Mouse (Mus musculus): Measurements from ENCODE around the gene Bace1. TPM values are rescaled to one million over a fixed set of nuclear protein-coding genes. Genes with fewer than 3 reads are reported as not detected.

Bace1 gene
- polyA plus RNA-seq, 1 experiment from 2014 or later = 49.8 TPM

GRCm38 (mm10) chr9:45828291-45828963, 10.0 kb upstream of the Bace1 start, which contains the start of gene Cep164:
Gene Cep164 (minus strand): TSS chr9:45828691.
- no peaks in the 10 kb centered on the region for H3K36me3 ChIP-seq (ENCODE audit: control insufficient read depth, insufficient read depth, low read length)
- peaks cover 6% of the 10 kb centered on the region for H3K4me1 ChIP-seq (ENCODE audit: control insufficient read depth, insufficient read depth, low read length)
- peak; percentile 96 for ATAC-seq (ENCODE audit: low read depth)
- H3K9ac ChIP-seq (replicated peaks; ENCODE audit: low read depth, low read length) = peak within 1 kb of the TSS; percentile 63
- H3K27ac ChIP-seq (ENCODE audit: low read depth, low read length) = peak within 1 kb of the TSS; percentile 64
- H3K27me3 ChIP-seq (ENCODE audit: control insufficient read depth, insufficient read depth, low read length) = no peaks in the 10 kb centered on the region
- WGBS = under 1% methylated on average over 31 of the region's 31 CpGs
- peak within 1 kb of the TSS; percentile 75 for H3K4me3 ChIP-seq (ENCODE audit: low read depth, low read length)
- no peaks in the 10 kb centered on the region for H3K9me3 ChIP-seq (ENCODE audit: control insufficient read depth, low read length)
- peak within 1 kb of the TSS; percentile 91 for H3K4me2 ChIP-seq (ENCODE audit: low read depth, low read length)

GRCm38 (mm10) chr9:45829107-45829506, 9.3 kb upstream of the Bace1 start:
- peak overlapping the region; percentile 91 for H3K4me2 ChIP-seq (ENCODE audit: low read depth, low read length)
- 24% methylated on average over 10 of the region's 10 CpGs for WGBS
- no peaks in the 10 kb centered on the region for H3K36me3 ChIP-seq (ENCODE audit: control insufficient read depth, insufficient read depth, low read length)
- peaks cover 6% of the 10 kb centered on the region for H3K4me1 ChIP-seq (ENCODE audit: control insufficient read depth, insufficient read depth, low read length)
- H3K4me3 ChIP-seq (ENCODE audit: low read depth, low read length) = peak overlapping the region; percentile 75
- ATAC-seq (ENCODE audit: low read depth) = peak; percentile 72
- H3K27me3 ChIP-seq (ENCODE audit: control insufficient read depth, insufficient read depth, low read length) = no peaks in the 10 kb centered on the region
- no peak overlapping the region for H3K9ac ChIP-seq (replicated peaks; ENCODE audit: low read depth, low read length)
- no peak overlapping the region for H3K27ac ChIP-seq (ENCODE audit: low read depth, low read length)
- H3K9me3 ChIP-seq (ENCODE audit: control insufficient read depth, low read length) = no peaks in the 10 kb centered on the region

- H3K9me3 ChIP-seq (ENCODE audit: control insufficient read depth, low read length) = no peaks in the 10 kb centered on the region
- H3K27ac ChIP-seq (ENCODE audit: low read depth, low read length) = no peak overlapping the region
- no peaks in the 10 kb centered on the region for H3K4me1 ChIP-seq (ENCODE audit: control insufficient read depth, insufficient read depth, low read length)
- ATAC-seq (ENCODE audit: low read depth) = no peak
- H3K9ac ChIP-seq (replicated peaks; ENCODE audit: low read depth, low read length) = no peak overlapping the region
- 90% methylated on average over 2 of the region's 2 CpGs for WGBS
- H3K36me3 ChIP-seq (ENCODE audit: control insufficient read depth, insufficient read depth, low read length) = no peaks in the 10 kb centered on the region
- H3K4me2 ChIP-seq (ENCODE audit: low read depth, low read length) = no peak overlapping the region
- no peak overlapping the region for H3K4me3 ChIP-seq (ENCODE audit: low read depth, low read length)
- no peaks in the 10 kb centered on the region for H3K27me3 ChIP-seq (ENCODE audit: control insufficient read depth, insufficient read depth, low read length)
Observed at GRCm38 (mm10) chr9:45832898-45833297, 5.5 kb upstream of the Bace1 start.

GRCm38 (mm10) chr9:45833461-45833860, 4.9 kb upstream of the Bace1 start:
- H3K27ac ChIP-seq (ENCODE audit: low read depth, low read length) = no peak overlapping the region
- no peaks in the 10 kb centered on the region for H3K27me3 ChIP-seq (ENCODE audit: control insufficient read depth, insufficient read depth, low read length)
- no peak overlapping the region for H3K4me3 ChIP-seq (ENCODE audit: low read depth, low read length)
- 89% methylated on average over 2 of the region's 2 CpGs for WGBS
- H3K4me1 ChIP-seq (ENCODE audit: control insufficient read depth, insufficient read depth, low read length) = no peaks in the 10 kb centered on the region
- no peaks in the 10 kb centered on the region for H3K36me3 ChIP-seq (ENCODE audit: control insufficient read depth, insufficient read depth, low read length)
- no peak overlapping the region for H3K9ac ChIP-seq (replicated peaks; ENCODE audit: low read depth, low read length)
- H3K9me3 ChIP-seq (ENCODE audit: control insufficient read depth, low read length) = no peaks in the 10 kb centered on the region
- no peak for ATAC-seq (ENCODE audit: low read depth)
- H3K4me2 ChIP-seq (ENCODE audit: low read depth, low read length) = no peak overlapping the region

GRCm38 (mm10) chr9:45838069-45838433, 329 bp upstream of the Bace1 start:
- H3K9ac ChIP-seq (replicated peaks; ENCODE audit: low read depth, low read length) = no peak overlapping the region
- peak overlapping the region; percentile 89 for H3K4me3 ChIP-seq (ENCODE audit: low read depth, low read length)
- no peaks in the 10 kb centered on the region for H3K9me3 ChIP-seq (ENCODE audit: control insufficient read depth, low read length)
- H3K4me1 ChIP-seq (ENCODE audit: control insufficient read depth, insufficient read depth, low read length) = peaks cover 30% of the 10 kb centered on the region
- H3K27ac ChIP-seq (ENCODE audit: low read depth, low read length) = no peak overlapping the region
- peak overlapping the region; percentile 93; the same call in 1 of the 2 replicates for H3K4me2 ChIP-seq (ENCODE audit: low read depth, low read length)
- no peaks in the 10 kb centered on the region for H3K36me3 ChIP-seq (ENCODE audit: control insufficient read depth, insufficient read depth, low read length)
- WGBS = 22% methylated on average over 4 of the region's 4 CpGs
- no peak for ATAC-seq (ENCODE audit: low read depth)
- no peaks in the 10 kb centered on the region for H3K27me3 ChIP-seq (ENCODE audit: control insufficient read depth, insufficient read depth, low read length)

GRCm38 (mm10) chr9:45839139-45839981, 980 bp downstream of the Bace1 start:
- Histone ChIP-seq H3K4me1 (ENCODE audit: control insufficient read depth, insufficient read depth, low read length) (peaks cover 30% of the 10 kb centered on the region), H3K9me3 (ENCODE audit: control insufficient read depth, low read length) (no peaks in the 10 kb centered on the region), H3K27ac (ENCODE audit: low read depth, low read length) (peak overlapping the region; percentile 46; the same call in 1 of the 2 replicates), H3K4me2 (ENCODE audit: low read depth, low read length) (peak overlapping the region; percentile 93), H3K36me3 (ENCODE audit: control insufficient read depth, insufficient read depth, low read length) (no peaks in the 10 kb centered on the region), H3K9ac (replicated peaks; ENCODE audit: low read depth, low read length) (peak overlapping the region; percentile 83), H3K27me3 (ENCODE audit: control insufficient read depth, insufficient read depth, low read length) (no peaks in the 10 kb centered on the region), H3K4me3 (ENCODE audit: low read depth, low read length) (peak overlapping the region; percentile 89)
- WGBS = 14% methylated on average over 17 of the region's 17 CpGs
- ATAC-seq (ENCODE audit: low read depth) = peak; percentile 22; the same call in 1 of the 2 replicates

- Histone ChIP-seq H3K4me1 (ENCODE audit: control insufficient read depth, insufficient read depth, low read length) (peaks cover 30% of the 10 kb centered on the region), H3K27ac (ENCODE audit: low read depth, low read length) (no peak overlapping the region), H3K9ac (replicated peaks; ENCODE audit: low read depth, low read length) (peak overlapping the region; percentile 83), H3K27me3 (ENCODE audit: control insufficient read depth, insufficient read depth, low read length) (no peaks in the 10 kb centered on the region), H3K36me3 (ENCODE audit: control insufficient read depth, insufficient read depth, low read length) (no peaks in the 10 kb centered on the region), H3K9me3 (ENCODE audit: control insufficient read depth, low read length) (no peaks in the 10 kb centered on the region), H3K4me2 (ENCODE audit: low read depth, low read length) (peak overlapping the region; percentile 93), H3K4me3 (ENCODE audit: low read depth, low read length) (peak overlapping the region; percentile 89)
- ATAC-seq (ENCODE audit: low read depth) = no peak
- WGBS = 70% methylated on average over 7 of the region's 7 CpGs
Observed at GRCm38 (mm10) chr9:45839982-45840300, 1.6 kb downstream of the Bace1 start.

GRCm38 (mm10) chr9:45840331-45840730, 2.0 kb downstream of the Bace1 start:
- no peaks in the 10 kb centered on the region for H3K9me3 ChIP-seq (ENCODE audit: control insufficient read depth, low read length)
- no peak overlapping the region; the same call in 1 of the 2 replicates for H3K9ac ChIP-seq (replicated peaks; ENCODE audit: low read depth, low read length)
- peak overlapping the region; percentile 93 for H3K4me2 ChIP-seq (ENCODE audit: low read depth, low read length)
- no peak for ATAC-seq (ENCODE audit: low read depth)
- no peaks in the 10 kb centered on the region for H3K36me3 ChIP-seq (ENCODE audit: control insufficient read depth, insufficient read depth, low read length)
- 76% methylated on average over 5 of the region's 5 CpGs for WGBS
- peak overlapping the region; percentile 89; the same call in 1 of the 2 replicates for H3K4me3 ChIP-seq (ENCODE audit: low read depth, low read length)
- no peak overlapping the region for H3K27ac ChIP-seq (ENCODE audit: low read depth, low read length)
- peaks cover 30% of the 10 kb centered on the region for H3K4me1 ChIP-seq (ENCODE audit: control insufficient read depth, insufficient read depth, low read length)
- no peaks in the 10 kb centered on the region for H3K27me3 ChIP-seq (ENCODE audit: control insufficient read depth, insufficient read depth, low read length)

GRCm38 (mm10) chr9:45841458-45841857, 3.1 kb downstream of the Bace1 start:
- Histone ChIP-seq H3K36me3 (ENCODE audit: control insufficient read depth, insufficient read depth, low read length) (no peaks in the 10 kb centered on the region), H3K9ac (replicated peaks; ENCODE audit: low read depth, low read length) (peak overlapping the region; percentile 11; the same call in 1 of the 2 replicates), H3K4me1 (ENCODE audit: control insufficient read depth, insufficient read depth, low read length) (peaks cover 30% of the 10 kb centered on the region), H3K4me2 (ENCODE audit: low read depth, low read length) (peak overlapping the region; percentile 93; the same call in 1 of the 2 replicates), H3K4me3 (ENCODE audit: low read depth, low read length) (no peak overlapping the region), H3K9me3 (ENCODE audit: control insufficient read depth, low read length) (no peaks in the 10 kb centered on the region), H3K27ac (ENCODE audit: low read depth, low read length) (no peak overlapping the region), H3K27me3 (ENCODE audit: control insufficient read depth, insufficient read depth, low read length) (no peaks in the 10 kb centered on the region)
- ATAC-seq (ENCODE audit: low read depth) = no peak
- WGBS = 79% methylated on average over 6 of the region's 6 CpGs

Measured in neural tube, embryonic 14.5 days (tissue).